Mouse (Mus musculus) c-Kit-negative CD71-positive TER-119-positive erythroid progenitor cells, embryonic 14.5 days (primary cell): ENCODE measurements around the gene Gjb4.

Source experiments
- DNase-seq: peaks from one replicate; pipeline ENCODE4 v3.0.0-alpha.2; 2013; ENCODE audit warnings: low read depth, low spot score

Gjb4 gene

GRCm38 (mm10) chr4:127311561-127311960 is 42.3 kb downstream of the Gjb4 start:
- DNase-seq, result no peak

DNA sequence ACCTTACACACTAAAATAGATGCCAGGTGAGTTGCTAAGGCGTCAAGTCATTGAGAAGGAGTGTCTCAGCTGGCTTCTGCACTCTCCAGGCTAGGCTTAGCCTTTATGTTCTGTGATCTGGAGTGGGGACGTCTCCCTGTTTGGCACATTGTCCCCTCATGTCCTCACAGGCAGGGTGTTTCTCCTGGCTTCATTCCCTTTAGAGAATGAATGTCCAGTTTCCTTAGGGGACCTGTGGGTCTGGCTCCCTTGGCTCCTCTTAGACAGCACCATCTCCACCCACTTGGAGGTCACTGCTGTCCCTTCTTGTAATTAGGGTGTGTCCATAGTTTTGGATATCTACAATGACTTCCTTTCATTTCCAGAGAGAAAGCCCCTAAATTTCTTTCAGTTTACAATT is 47.0 kb downstream of the Gjb4 start:
- DNase-seq, result no peak

DNA sequence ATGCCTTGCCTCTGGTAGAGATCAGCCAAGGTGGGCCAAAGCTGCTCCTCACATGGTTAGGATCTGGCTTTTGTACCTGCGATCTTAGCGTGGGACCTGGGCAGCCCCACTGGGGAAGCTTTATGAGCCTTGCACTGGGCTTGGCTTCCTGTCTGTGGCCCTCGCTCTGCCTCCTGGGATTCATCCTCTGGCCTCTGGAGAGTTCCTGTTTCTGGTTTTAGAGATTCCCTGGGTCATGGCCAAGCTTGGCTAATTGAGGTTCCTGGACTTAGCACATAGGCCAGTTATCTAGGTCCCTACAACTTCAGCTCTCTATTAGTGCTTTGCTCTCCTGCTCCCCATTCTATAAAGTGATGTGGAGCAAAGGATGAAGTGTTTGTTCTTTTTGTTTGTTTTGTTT is 50.1 kb downstream of the Gjb4 start:
- no peak for DNase-seq
